Mouse (Mus musculus) embryonic fibroblast, embryonic 13.5 days (primary cell): Measurements from ENCODE around the gene Gm20696.

Source experiments
- CTCF ChIP-seq: IDR thresholded peaks from 2 replicates; pipeline ENCODE4 v1.5.1; 2011; ENCODE audit warnings: mild to moderate bottlenecking, control low read depth, low read length, moderate library complexity, borderline replicate concordance; ENCODE audit not compliant: insufficient read depth
- POLR2A ChIP-seq: IDR thresholded peaks from 2 replicates; pipeline ENCODE4 v1.6.1; 2011; ENCODE audit warnings: low read depth, mild to moderate bottlenecking, control low read depth, low read length, moderate library complexity

DNA sequence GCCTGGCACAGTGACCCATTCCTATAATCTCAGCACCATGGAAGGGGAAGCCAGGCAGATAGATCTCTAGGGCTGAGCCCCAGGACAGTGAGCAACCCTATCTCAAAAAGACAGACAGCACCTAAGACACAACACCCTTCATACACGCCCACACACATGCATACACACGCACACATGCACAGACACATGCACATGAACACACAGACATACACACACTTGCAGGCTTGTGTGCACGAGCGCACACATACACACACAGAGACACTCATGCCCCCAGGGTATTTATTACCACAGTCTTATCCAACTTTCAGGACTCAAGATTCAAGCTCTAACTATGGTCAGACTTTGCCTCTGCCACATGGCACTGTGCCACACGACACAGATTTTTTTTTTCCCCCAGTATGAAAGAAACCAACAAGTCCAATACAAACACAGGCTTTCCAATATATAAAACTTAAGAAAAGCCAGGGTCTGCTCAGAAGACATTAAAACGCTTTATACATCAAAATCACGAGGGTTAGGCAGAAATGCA, 182.3 kb downstream of the Gm20696 start:
- TF ChIP-seq POLR2A (peak; percentile 53; the same call in 1 of the 2 replicates), CTCF (no peak)
